ENCODE assay signal across 13 mouse cellular contexts in the genomic region with DNA sequence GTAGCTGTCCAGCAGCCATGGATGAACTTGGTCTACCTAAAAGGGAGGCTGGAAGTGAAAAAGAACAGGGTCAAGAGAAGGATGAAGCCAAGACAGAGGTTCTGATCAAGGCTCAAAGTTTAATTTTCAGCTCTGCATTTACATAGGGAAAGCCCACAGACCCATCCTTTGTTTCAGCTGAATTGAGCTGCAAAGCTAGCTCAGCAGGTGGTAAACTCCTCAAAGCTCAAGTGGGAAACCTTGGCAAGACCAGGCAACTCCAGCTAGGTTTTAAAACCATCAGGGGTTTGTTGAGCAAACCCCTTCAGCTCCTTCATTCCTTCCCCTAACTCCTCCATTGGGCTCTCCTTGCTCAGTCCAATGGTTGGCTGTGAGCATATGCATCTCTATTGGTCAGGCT.
"Had no signal": no experiment of that assay in that cellular context is flagged by ENCODE, and none has a peak within 500 bp of the region (broad histone marks: within the 10 kb centered on the region; RNA-seq: fewer than 3 reads in every experiment).

No protein-coding gene starts in this region.

- DNase-seq: cerebellum, postnatal 14 days; cerebellum, postnatal 25 days; cerebellum, postnatal 36 days; embryo, embryonic 11 days; forebrain, postnatal 0 days; gastrocnemius, adult 2 months; gastrocnemius, postnatal 10 days; gastrocnemius, postnatal 14 days; gastrocnemius, postnatal 25 days; gastrocnemius, postnatal 36 days; heart, adult 11 months; heart, adult 18-20 months; heart, adult 2 months had no signal
